In the genomic region with DNA sequence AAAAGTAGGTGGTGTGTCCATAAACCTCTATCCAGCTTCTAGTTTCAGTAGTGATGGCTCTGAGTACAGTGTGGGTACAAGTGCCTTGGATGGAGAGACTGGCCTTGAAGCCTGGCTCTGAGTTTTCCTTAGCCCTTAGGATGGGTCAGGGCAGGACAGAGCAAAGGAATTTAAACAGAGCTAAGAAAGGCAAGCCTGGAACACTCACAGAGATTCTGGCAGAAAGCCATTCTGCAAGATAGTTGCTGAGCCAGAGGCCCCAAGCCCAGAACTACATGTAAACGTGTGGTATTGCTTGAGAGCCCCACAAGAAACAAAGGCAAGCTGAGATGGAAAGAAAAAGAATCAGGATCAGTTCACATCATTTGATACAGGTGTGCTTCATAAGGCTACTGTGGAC, we compare ENCODE assay signal across 12 mouse cellular contexts.
DNase-seq lines count a peak whose midpoint lies in the region; ATAC-seq and TF ChIP-seq lines count a peak whose summit lies in the region.
"Had no signal": no experiment of that assay in that cellular context is flagged by ENCODE, and none has a peak within 500 bp of the region (broad histone marks: within the 10 kb centered on the region; RNA-seq: fewer than 3 reads in every experiment).

No protein-coding gene starts in this region.

- H3K27ac ChIP-seq in forebrain, postnatal 0 days (ENCODE audit: low read depth, low read length): 0 out of 2 replicates have a peak overlapping the region, but pooled peaks have one; percentile 29
- no peak overlapping the region for H3K27ac ChIP-seq in forebrain, embryonic 14.5 days (ENCODE audit: low read depth, low read length)
- peak overlapping the region; percentile 21 for H3K27ac ChIP-seq in left cerebral cortex, adult 2 months
- peak overlapping the region; percentile 23; the same call in 1 of the 2 replicates for H3K27ac ChIP-seq in intestine, embryonic 16.5 days (ENCODE audit: low read length)

- no peak overlapping the region for H3K4me3 ChIP-seq in forebrain, postnatal 0 days (ENCODE audit: low read depth, low read length)
- no peak overlapping the region for H3K4me3 ChIP-seq in forebrain, embryonic 14.5 days (ENCODE audit: low read depth, low read length)
- H3K4me3 ChIP-seq in left cerebral cortex, adult 2 months: no peak overlapping the region
- no peak overlapping the region for H3K4me3 ChIP-seq in intestine, embryonic 16.5 days (ENCODE audit: low read length)

- no peaks in the 10 kb centered on the region for H3K4me1 ChIP-seq in forebrain, postnatal 0 days (ENCODE audit: insufficient read depth)
- H3K4me1 ChIP-seq in forebrain, embryonic 14.5 days (ENCODE audit: control insufficient read depth, insufficient read depth, low read length): 0 out of 2 replicates have a peak, but pooled peaks cover 2% of the 10 kb centered on the region
- H3K4me1 ChIP-seq in intestine, embryonic 16.5 days (ENCODE audit: control insufficient read depth, insufficient read depth, low read length): peaks cover 3% of the 10 kb centered on the region; the same call in 1 of the 2 replicates

- TF ChIP-seq CTCF in forebrain, postnatal 0 days (IDR thresholded peaks at IDR 0.05; ENCODE audit: low read depth): no peak
- TF ChIP-seq CTCF in left cerebral cortex, adult 2 months (IDR thresholded peaks at IDR 0.05): no peak

- WGBS in forebrain, postnatal 0 days: 44% methylated on average over 1 of the region's 1 CpGs
- WGBS in forebrain, embryonic 14.5 days: 50% methylated on average over 1 of the region's 1 CpGs
- 32% methylated on average over 1 of the region's 1 CpGs for WGBS in intestine, embryonic 16.5 days

- peaks cover 20% of the 10 kb centered on the region for H3K36me3 ChIP-seq in forebrain, postnatal 0 days (ENCODE audit: insufficient read depth)
- H3K36me3 ChIP-seq in forebrain, embryonic 14.5 days (ENCODE audit: control insufficient read depth, insufficient read depth, low read length): peaks cover 34% of the 10 kb centered on the region
- no peaks in the 10 kb centered on the region for H3K36me3 ChIP-seq in intestine, embryonic 16.5 days (ENCODE audit: control insufficient read depth, insufficient read depth, low read length)

- H3K27me3 ChIP-seq in forebrain, postnatal 0 days (ENCODE audit: insufficient read depth, low read length): no peaks in the 10 kb centered on the region
- H3K27me3 ChIP-seq in forebrain, embryonic 14.5 days (replicated peaks; ENCODE audit: control insufficient read depth, insufficient read depth, low read length): no peaks in the 10 kb centered on the region
- no peaks in the 10 kb centered on the region for H3K27me3 ChIP-seq in intestine, embryonic 16.5 days (replicated peaks; ENCODE audit: control insufficient read depth, insufficient read depth, low read length)

- intact Hi-C loops in left cerebral cortex, adult 2 months (cut with DNase I): no loop called here

- H3K4me2 ChIP-seq in forebrain, postnatal 0 days (ENCODE audit: low read depth): no peak overlapping the region
- H3K4me2 ChIP-seq in forebrain, embryonic 14.5 days (ENCODE audit: low read length): no peak overlapping the region
- no peak overlapping the region for H3K4me2 ChIP-seq in intestine, embryonic 16.5 days (ENCODE audit: low read depth, low read length)
- H3K4me2 ChIP-seq: liver, embryonic 11.5 days had no signal

- DNase-seq in forebrain, postnatal 0 days: no peak
- no peak for DNase-seq in forebrain, embryonic 14.5 days (ENCODE audit: low spot score)
- DNase-seq in left cerebral cortex, adult 2 months (ENCODE audit: extremely low spot score in 1 of 2, low spot score in 2 of 2): no peak
- DNase-seq in left cerebral cortex, adult 9 months (ENCODE audit: low spot score in 2 of 2): no peak
- DNase-seq in NIH3T3 (ENCODE audit: low read depth) (peak; percentile 76), liver (no peak)
- no peak for DNase-seq in right cerebral cortex, postnatal 25 days
- DNase-seq: adrenal gland, postnatal 25 days; kidney, postnatal 4 days; right cerebral cortex, postnatal 14 days had no signal

- H3K9ac ChIP-seq in forebrain, postnatal 0 days: no peak overlapping the region
- H3K9ac ChIP-seq in forebrain, embryonic 14.5 days (ENCODE audit: low read length): no peak overlapping the region
- H3K9ac ChIP-seq in intestine, embryonic 16.5 days (ENCODE audit: low read depth, low read length): no peak overlapping the region

- H3K9me3 ChIP-seq in forebrain, postnatal 0 days (ENCODE audit: low read length): no peaks in the 10 kb centered on the region
- H3K9me3 ChIP-seq in forebrain, embryonic 14.5 days (replicated peaks; ENCODE audit: control insufficient read depth, low read length): 0 out of 2 replicates have a peak, but pooled peaks cover 4% of the 10 kb centered on the region
- H3K9me3 ChIP-seq in intestine, embryonic 16.5 days (ENCODE audit: control insufficient read depth, low read length): no peaks in the 10 kb centered on the region

- no peak for ATAC-seq in forebrain, postnatal 0 days
- no peak for ATAC-seq in forebrain, embryonic 14.5 days
- 0 out of 2 replicates have a peak, but pooled peaks have one; percentile 21 for ATAC-seq in intestine, embryonic 16.5 days
